Mouse (Mus musculus): ENCODE results near the gene Rnf180. TPM values are rescaled to one million over a fixed set of nuclear protein-coding genes. Genes with fewer than 3 reads are reported as not detected.

Rnf180 gene
- total and polyA plus RNA-seq, 3 experiments = 0.23 to 0.84 TPM; not detected in 1

- Histone ChIP-seq H3K27ac (ENCODE audit: control insufficient read depth, low read depth, low read length) (no peak overlapping the region), H3K4me3 (ENCODE audit: control insufficient read depth in 1 of 2, insufficient read depth in 1 of 2, low read depth in 2 of 2, low read length in 2 of 2) (no peak overlapping the region), H3K4me1 (ENCODE audit: control insufficient read depth in 1 of 2, insufficient read depth in 2 of 2, low read length in 2 of 2) (no peaks in the 10 kb centered on the region), H3K36me3 (ENCODE audit: control insufficient read depth in 1 of 2, insufficient read depth in 2 of 2, low read length in 2 of 2) (no peaks in the 10 kb centered on the region), H3K79me2 (ENCODE audit: control insufficient read depth, insufficient read depth, low read length, poor library complexity) (no peaks in the 10 kb centered on the region), H3K27me3 (ENCODE audit: control insufficient read depth in 1 of 2, insufficient read depth in 2 of 2, low read length in 2 of 2) (no peaks in the 10 kb centered on the region; a peak in 1 of 4 replicates), H3K9me3 (replicated peaks; ENCODE audit: insufficient read depth, low read length) (no peaks in the 10 kb centered on the region), H3K9ac (ENCODE audit: control insufficient read depth, low read depth, low read length, poor library complexity, severe bottlenecking) (no peak overlapping the region)
- DNase-seq (ENCODE audit: low read depth, low spot score) = no peak
- TF ChIP-seq TBP (IDR thresholded peaks at IDR 0.05; ENCODE audit: low read depth, low read length) (no peak), POLR2AphosphoS5 (IDR thresholded peaks at IDR 0.05; ENCODE audit: borderline replicate concordance, low read depth, low read length) (no peak), ZNF384 (IDR thresholded peaks at IDR 0.05; ENCODE audit: low read depth, low read length) (no peak), CTCF (IDR thresholded peaks at IDR 0.05 in 2 of 3, conservative IDR thresholded peaks at IDR 0.05 in 1 of 3; ENCODE audit: control insufficient read depth in 1 of 3, insufficient read depth in 1 of 3, low read depth in 2 of 3, low read length in 3 of 3, poor library complexity in 1 of 3, severe bottlenecking in 1 of 3) (no peak), SIN3A (IDR thresholded peaks at IDR 0.05; ENCODE audit: low read length) (no peak), ZC3H11A (IDR thresholded peaks at IDR 0.05; ENCODE audit: low read depth, low read length) (no peak), NRF1 (IDR thresholded peaks at IDR 0.05; ENCODE audit: insufficient read depth, low read depth, low read length, poor library complexity, severe bottlenecking) (no peak), ELF1 (IDR thresholded peaks at IDR 0.05; ENCODE audit: low read depth, low read length) (no peak), TAL1 (IDR thresholded peaks at IDR 0.05; ENCODE audit: low read length) (no peak), KAT2A (conservative IDR thresholded peaks at IDR 0.05; ENCODE audit: low read depth, low read length) (no peak), BHLHE40 (IDR thresholded peaks at IDR 0.05; ENCODE audit: borderline replicate concordance, low read depth, low read length) (no peak), MAZ (IDR thresholded peaks at IDR 0.05; ENCODE audit: low read depth, low read length) (no peak), GATA1 (IDR thresholded peaks at IDR 0.05; ENCODE audit: low read depth, low read length) (no peak), HCFC1 (IDR thresholded peaks at IDR 0.05; ENCODE audit: low read depth, low read length) (no peak), TCF12 (IDR thresholded peaks at IDR 0.05; ENCODE audit: low read depth, low read length) (no peak)
These were observed 198.3 kb downstream of the Rnf180 start for GRCm38 (mm10) chr13:105096316-105096715.

GRCm38 (mm10) chr13:105089276-105089675, 205.3 kb downstream of the Rnf180 start:
- H3K9me3 ChIP-seq (replicated peaks; ENCODE audit: insufficient read depth, low read length) = no peaks in the 10 kb centered on the region
- H3K4me1 ChIP-seq (ENCODE audit: control insufficient read depth in 1 of 2, insufficient read depth in 2 of 2, low read length in 2 of 2) = no peaks in the 10 kb centered on the region
- no peak overlapping the region for H3K9ac ChIP-seq (ENCODE audit: control insufficient read depth, low read depth, low read length, poor library complexity, severe bottlenecking)
- H3K27ac ChIP-seq (ENCODE audit: control insufficient read depth, low read depth, low read length) = no peak overlapping the region
- no peak overlapping the region for H3K4me3 ChIP-seq (ENCODE audit: control insufficient read depth in 1 of 2, insufficient read depth in 1 of 2, low read depth in 2 of 2, low read length in 2 of 2)
- no peaks in the 10 kb centered on the region for H3K36me3 ChIP-seq (ENCODE audit: control insufficient read depth in 1 of 2, insufficient read depth in 2 of 2, low read length in 2 of 2)
- DNase-seq (ENCODE audit: low read depth, low spot score) = no peak
- no peaks in the 10 kb centered on the region for H3K79me2 ChIP-seq (ENCODE audit: control insufficient read depth, insufficient read depth, low read length, poor library complexity)
- TF ChIP-seq ZC3H11A (IDR thresholded peaks at IDR 0.05; ENCODE audit: low read depth, low read length) (no peak), MYC (IDR thresholded peaks at IDR 0.05; ENCODE audit: low read depth, low read length) (no peak), E2F4 (IDR thresholded peaks at IDR 0.05; ENCODE audit: borderline replicate concordance, low read depth, low read length) (no peak), MYB (IDR thresholded peaks at IDR 0.05; ENCODE audit: low read depth, low read length) (no peak), ETS1 (IDR thresholded peaks at IDR 0.05; ENCODE audit: low read depth, low read length) (no peak), SMC3 (IDR thresholded peaks at IDR 0.05; ENCODE audit: low read depth, low read length) (no peak), ZNF384 (IDR thresholded peaks at IDR 0.05; ENCODE audit: low read depth, low read length) (no peak), RAD21 (IDR thresholded peaks at IDR 0.05; ENCODE audit: low read depth, low read length) (no peak)
- H3K27me3 ChIP-seq (ENCODE audit: control insufficient read depth in 1 of 2, insufficient read depth in 2 of 2, low read length in 2 of 2) = no peaks in the 10 kb centered on the region; a peak in 1 of 4 replicates

All from MEL (cell line).